Mouse (Mus musculus): ENCODE measurements at regions not wholly inside any gene's neighbourhood (a gene's known extent, or its start where the extent isn't known, plus 50 kb on each side); places are given as distances from the start of the nearest gene placed in this dataset.
A peak's percentile ranks its signal among the peaks of the same experiment; 100 is the strongest.

DNA sequence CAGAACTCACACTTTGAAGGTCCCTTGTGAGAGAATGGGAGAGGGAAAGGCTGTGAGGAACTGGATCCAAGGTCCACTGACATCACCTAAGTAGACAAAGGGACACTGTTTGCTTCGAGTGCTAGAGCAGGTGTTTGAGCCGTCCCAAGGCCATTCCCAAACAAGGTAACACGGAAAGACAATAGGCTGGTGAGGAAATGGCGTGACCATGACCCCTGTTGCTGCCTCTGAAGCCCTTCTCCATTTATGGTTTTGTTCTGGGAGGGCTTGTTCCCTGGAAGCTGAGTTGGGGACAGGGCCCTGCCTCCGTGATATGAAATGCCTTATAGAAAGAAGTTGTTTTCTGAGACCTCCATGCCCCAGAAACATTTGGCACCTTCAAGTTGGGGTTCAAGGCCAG is 130.6 kb downstream of the Psmg1 start:
- Histone ChIP-seq H3K27ac (ENCODE audit: insufficient read depth, low read depth, low read length) (no peak overlapping the region), H3K36me3 (ENCODE audit: control insufficient read depth, insufficient read depth, low read length) (no peaks in the 10 kb centered on the region), H3K27me3 (replicated peaks; ENCODE audit: control insufficient read depth, insufficient read depth, low read length) (no peaks in the 10 kb centered on the region), H3K4me1 (ENCODE audit: control insufficient read depth, insufficient read depth, low read length) (peaks cover 7% of the 10 kb centered on the region), H3K4me3 (ENCODE audit: insufficient read depth, low read depth, low read length) (no peak overlapping the region)
- TF ChIP-seq POLR2A (IDR thresholded peaks at IDR 0.05; ENCODE audit: low read depth, low read length) (no peak), CTCF (conservative IDR thresholded peaks at IDR 0.05; ENCODE audit: insufficient read depth, insufficient read length, low read depth, low read length) (no peak)
- 80% methylated on average over 5 of the region's 5 CpGs for WGBS
- DNase-seq, result no peak

DNA sequence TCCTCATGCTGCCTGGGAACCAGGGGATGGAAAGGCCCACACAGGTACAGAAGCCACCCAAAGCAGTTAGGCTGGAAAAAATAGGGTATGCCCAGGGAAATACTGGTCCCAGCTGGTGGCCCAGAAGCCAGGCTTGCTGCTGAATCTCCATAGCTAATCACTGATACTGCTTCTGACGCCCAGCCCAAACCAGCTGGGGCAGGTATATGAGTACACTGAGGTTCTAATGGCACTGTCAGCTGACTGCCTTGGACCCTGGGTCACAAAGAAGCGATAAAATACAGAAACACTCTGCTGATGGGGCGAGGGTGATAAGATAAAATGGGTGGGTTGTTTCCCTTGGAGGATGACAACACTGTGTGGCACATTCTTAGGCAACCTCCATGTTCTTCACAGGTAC is 133.4 kb downstream of the Psmg1 start:
- Histone ChIP-seq H3K36me3 (ENCODE audit: control insufficient read depth, insufficient read depth, low read length) (no peaks in the 10 kb centered on the region), H3K27me3 (replicated peaks; ENCODE audit: control insufficient read depth, insufficient read depth, low read length) (no peaks in the 10 kb centered on the region), H3K27ac (ENCODE audit: insufficient read depth, low read depth, low read length) (no peak overlapping the region), H3K4me1 (ENCODE audit: control insufficient read depth, insufficient read depth, low read length) (peaks cover 7% of the 10 kb centered on the region), H3K4me3 (ENCODE audit: insufficient read depth, low read depth, low read length) (no peak overlapping the region)
- TF ChIP-seq POLR2A (IDR thresholded peaks at IDR 0.05; ENCODE audit: low read depth, low read length), result no peak
- TF ChIP-seq CTCF (conservative IDR thresholded peaks at IDR 0.05; ENCODE audit: insufficient read depth, insufficient read length, low read depth, low read length), result no peak
- DNase-seq, result peak; percentile 22
- 91% methylated on average over 3 of the region's 3 CpGs for WGBS

DNA sequence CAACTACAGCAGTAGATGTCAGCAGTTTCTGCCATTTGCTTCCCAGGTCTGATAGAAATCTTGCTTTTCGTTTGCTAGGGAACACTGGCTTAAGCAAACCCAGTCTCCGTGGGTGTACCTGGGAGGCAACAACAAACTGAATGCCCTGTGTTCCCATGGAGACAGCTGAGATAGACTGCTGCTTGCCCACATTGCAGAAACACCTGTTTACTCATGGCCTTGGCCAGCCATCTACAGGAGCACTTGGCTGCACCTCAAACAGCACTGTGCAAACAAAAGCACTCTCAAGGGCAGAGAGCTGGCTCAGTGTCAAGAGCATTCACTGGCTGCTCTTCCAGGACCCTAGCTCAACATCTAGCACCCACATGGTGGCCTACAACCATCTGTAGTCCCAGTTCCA is 135.5 kb downstream of the Psmg1 start:
- no peaks in the 10 kb centered on the region for H3K36me3 ChIP-seq (ENCODE audit: control insufficient read depth, insufficient read depth, low read length)
- no peak overlapping the region for H3K4me3 ChIP-seq (ENCODE audit: insufficient read depth, low read depth, low read length)
- peak; percentile 55 for DNase-seq
- H3K27ac ChIP-seq (ENCODE audit: insufficient read depth, low read depth, low read length), result no peak overlapping the region
- no peaks in the 10 kb centered on the region for H3K4me1 ChIP-seq (ENCODE audit: control insufficient read depth, insufficient read depth, low read length)
- TF ChIP-seq CTCF (conservative IDR thresholded peaks at IDR 0.05; ENCODE audit: insufficient read depth, insufficient read length, low read depth, low read length), result 0 out of 2 replicates have a peak, but pooled peaks have one; percentile 3
- TF ChIP-seq POLR2A (IDR thresholded peaks at IDR 0.05; ENCODE audit: low read depth, low read length), result no peak
- 34% methylated on average over 2 of the region's 2 CpGs for WGBS
- no peaks in the 10 kb centered on the region for H3K27me3 ChIP-seq (replicated peaks; ENCODE audit: control insufficient read depth, insufficient read depth, low read length)

DNA sequence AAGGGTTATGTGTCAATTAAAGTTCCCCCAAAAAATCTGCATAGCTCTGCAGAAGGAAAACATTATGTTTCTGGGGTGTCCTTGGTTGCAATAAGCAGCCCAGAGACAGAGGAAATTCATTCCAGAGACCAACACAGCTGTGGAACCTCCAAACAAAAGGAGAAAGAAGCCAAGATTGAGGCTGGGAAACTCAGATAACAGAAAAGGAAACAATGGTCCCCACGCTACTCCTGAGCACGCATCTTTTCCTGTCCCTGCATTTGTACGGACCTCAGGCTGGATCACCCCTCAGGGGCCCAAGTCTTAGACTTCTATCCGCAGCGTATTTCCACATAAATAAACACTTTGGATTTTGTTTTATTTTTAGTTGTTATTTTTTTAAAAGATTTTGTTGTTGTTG is 138.9 kb downstream of the Psmg1 start:
- DNase-seq, result peak; percentile 53
- Histone ChIP-seq H3K4me1 (ENCODE audit: control insufficient read depth, insufficient read depth, low read length) (no peaks in the 10 kb centered on the region), H3K27me3 (replicated peaks; ENCODE audit: control insufficient read depth, insufficient read depth, low read length) (no peaks in the 10 kb centered on the region), H3K4me3 (ENCODE audit: insufficient read depth, low read depth, low read length) (no peak overlapping the region), H3K36me3 (ENCODE audit: control insufficient read depth, insufficient read depth, low read length) (no peaks in the 10 kb centered on the region), H3K27ac (ENCODE audit: insufficient read depth, low read depth, low read length) (0 out of 2 replicates have a peak overlapping the region, but pooled peaks have one; percentile 9)
- 67% methylated on average over 5 of the region's 5 CpGs for WGBS
- no peak for TF ChIP-seq POLR2A (IDR thresholded peaks at IDR 0.05; ENCODE audit: low read depth, low read length)

DNA sequence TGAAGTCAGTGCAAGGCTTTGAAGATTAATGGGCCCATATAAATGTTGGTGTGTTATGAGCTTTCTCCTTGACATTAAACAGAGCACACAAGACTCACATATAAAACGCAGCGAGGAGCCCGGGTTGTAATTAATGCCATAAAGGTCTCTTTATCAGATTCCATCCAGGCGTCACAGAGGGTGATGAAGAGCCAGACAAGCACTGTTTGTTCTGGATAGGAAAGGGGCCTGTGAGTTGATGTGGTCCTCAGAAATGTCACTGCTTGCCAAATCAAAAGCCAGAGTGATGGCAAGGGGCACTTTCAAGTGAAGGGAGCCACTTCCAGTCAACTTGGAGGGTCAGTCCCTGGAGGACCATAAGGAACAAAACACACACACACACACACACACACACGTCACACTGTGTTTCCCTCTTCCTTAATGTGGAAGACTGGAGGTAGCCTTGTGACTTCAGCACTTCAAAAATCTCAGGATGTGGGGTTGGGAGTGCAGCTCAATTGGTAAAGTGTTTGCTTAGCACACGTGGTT is 142.1 kb downstream of the Psmg1 start:
- Histone ChIP-seq H3K4me1 (ENCODE audit: control insufficient read depth, insufficient read depth, low read length) (no peaks in the 10 kb centered on the region), H3K4me3 (ENCODE audit: insufficient read depth, low read depth, low read length) (no peak overlapping the region), H3K36me3 (ENCODE audit: control insufficient read depth, insufficient read depth, low read length) (no peaks in the 10 kb centered on the region), H3K27me3 (replicated peaks; ENCODE audit: control insufficient read depth, insufficient read depth, low read length) (no peaks in the 10 kb centered on the region), H3K27ac (ENCODE audit: insufficient read depth, low read depth, low read length) (no peak overlapping the region)
- TF ChIP-seq POLR2A (IDR thresholded peaks at IDR 0.05; ENCODE audit: low read depth, low read length) (no peak), CTCF (conservative IDR thresholded peaks at IDR 0.05; ENCODE audit: insufficient read depth, insufficient read length, low read depth, low read length) (no peak)
- WGBS, result 50% methylated on average over 6 of the region's 6 CpGs
- DNase-seq, result no peak

DNA sequence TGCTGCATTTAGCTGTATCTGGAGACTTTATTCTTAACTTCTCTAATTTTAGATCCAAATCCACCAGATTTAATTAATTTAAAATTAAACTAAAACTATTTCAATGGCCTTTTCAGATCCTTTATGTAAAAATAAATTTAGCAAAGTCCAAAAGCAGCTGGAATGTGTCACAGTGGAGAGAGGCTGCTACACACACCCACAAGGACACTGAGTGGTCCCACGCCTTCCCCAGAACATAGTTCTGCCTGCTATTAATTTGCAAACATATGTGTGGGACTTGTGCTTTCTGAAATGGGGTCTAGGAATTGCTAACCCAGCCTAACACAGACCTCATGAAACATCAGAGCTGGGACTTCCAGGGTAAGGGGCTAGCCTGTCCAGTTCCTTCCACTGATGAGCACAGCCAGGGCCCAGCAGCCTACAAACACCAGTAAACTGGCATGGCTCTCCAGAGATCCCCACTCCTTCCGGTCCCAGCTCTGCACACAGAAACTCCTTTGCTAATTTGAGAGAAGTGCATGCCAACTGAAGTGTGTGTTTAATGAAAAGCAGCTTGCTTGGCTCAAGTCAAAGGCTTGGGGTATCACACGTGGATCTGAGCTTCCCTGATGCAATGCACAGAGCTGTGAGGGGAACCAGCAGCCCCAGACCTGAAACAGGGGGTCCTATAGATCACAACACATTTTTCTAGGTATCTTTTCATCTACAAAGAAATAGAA is 142.8 kb downstream of the Psmg1 start:
- no peak for DNase-seq
- WGBS, result 72% methylated on average over 3 of the region's 3 CpGs
- TF ChIP-seq CTCF (conservative IDR thresholded peaks at IDR 0.05; ENCODE audit: insufficient read depth, insufficient read length, low read depth, low read length), result no peak
- no peak for TF ChIP-seq POLR2A (IDR thresholded peaks at IDR 0.05; ENCODE audit: low read depth, low read length)
- Histone ChIP-seq H3K27ac (ENCODE audit: insufficient read depth, low read depth, low read length) (no peak overlapping the region), H3K4me1 (ENCODE audit: control insufficient read depth, insufficient read depth, low read length) (no peaks in the 10 kb centered on the region), H3K27me3 (replicated peaks; ENCODE audit: control insufficient read depth, insufficient read depth, low read length) (no peaks in the 10 kb centered on the region), H3K4me3 (ENCODE audit: insufficient read depth, low read depth, low read length) (no peak overlapping the region), H3K36me3 (ENCODE audit: control insufficient read depth, insufficient read depth, low read length) (no peaks in the 10 kb centered on the region)

DNA sequence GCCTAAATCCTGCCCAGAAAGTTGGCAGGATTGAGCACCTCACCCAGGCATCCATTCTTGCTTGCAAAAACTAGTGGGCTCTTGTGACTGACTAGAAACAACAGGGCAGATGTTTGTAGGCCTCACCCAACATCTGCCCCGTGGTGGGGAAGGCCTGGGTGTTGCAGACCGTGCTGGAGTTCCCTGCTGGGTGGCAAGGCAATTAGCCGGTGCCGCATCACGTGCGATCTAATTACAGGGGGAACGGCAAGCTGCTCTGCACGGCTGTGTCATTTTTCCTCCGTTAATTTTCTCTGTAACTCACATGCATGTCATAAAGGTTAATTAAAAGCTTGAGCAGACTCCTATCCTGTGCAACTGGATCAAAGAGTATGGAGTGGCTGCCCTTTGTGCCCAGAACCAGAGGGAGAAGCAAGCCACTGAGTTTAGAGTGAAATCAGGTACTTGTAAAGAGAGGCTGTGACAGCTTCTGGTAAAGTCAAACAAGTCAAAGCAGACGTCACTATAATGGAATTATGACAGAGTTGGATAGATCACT is 143.5 kb downstream of the Ets2 start:
- no peak for DNase-seq
- no peaks in the 10 kb centered on the region for H3K36me3 ChIP-seq (ENCODE audit: control insufficient read depth, insufficient read depth, low read length)

More for the DNA sequence above, 143.5 kb downstream of the Ets2 start:
- Histone ChIP-seq H3K27me3 (replicated peaks; ENCODE audit: control insufficient read depth, insufficient read depth, low read length) (no peaks in the 10 kb centered on the region), H3K27ac (ENCODE audit: insufficient read depth, low read depth, low read length) (no peak overlapping the region), H3K4me3 (ENCODE audit: insufficient read depth, low read depth, low read length) (no peak overlapping the region), H3K4me1 (ENCODE audit: control insufficient read depth, insufficient read depth, low read length) (no peaks in the 10 kb centered on the region)
- WGBS, result 41% methylated on average over 10 of the region's 10 CpGs
- TF ChIP-seq CTCF (conservative IDR thresholded peaks at IDR 0.05; ENCODE audit: insufficient read depth, insufficient read length, low read depth, low read length), result no peak
- no peak for TF ChIP-seq POLR2A (IDR thresholded peaks at IDR 0.05; ENCODE audit: low read depth, low read length)

All from kidney, adult 2 months (tissue).